Mouse (Mus musculus): Measurements from ENCODE around the gene Nfib. TPM values are rescaled to one million over a fixed set of nuclear protein-coding genes. Genes with fewer than 3 reads are reported as not detected.
A peak's percentile ranks its signal among the peaks of the same experiment; 100 is the strongest.

Gene Nfib
- polyA plus RNA-seq, 1 experiment from 2014 or later: 39.8 TPM

DNA sequence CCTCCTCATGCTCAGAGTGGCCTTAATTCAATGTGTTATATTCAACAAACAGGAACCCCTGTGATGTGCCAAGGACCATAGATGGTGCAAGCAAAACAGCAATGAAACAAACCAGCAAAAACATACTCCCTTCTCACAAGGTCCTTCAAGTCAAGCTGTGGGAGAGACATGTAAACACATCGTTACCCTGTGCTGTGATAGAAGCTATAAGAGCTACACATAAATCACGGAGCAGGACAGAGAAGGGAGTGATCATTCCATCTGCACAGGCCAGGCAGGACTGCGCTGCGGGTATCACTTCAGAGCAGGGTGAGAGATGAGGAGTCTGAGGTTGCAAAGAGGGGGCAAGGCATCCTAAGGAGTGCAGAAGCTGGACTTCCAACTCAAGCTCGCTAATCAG is 262.5 kb downstream of the Nfib start:
- no peak overlapping the region for H3K9ac ChIP-seq (replicated peaks)
- no peaks in the 10 kb centered on the region for H3K27me3 ChIP-seq
- H3K27ac ChIP-seq (replicated peaks): no peak overlapping the region
- no peak overlapping the region for H3K4me2 ChIP-seq (replicated peaks)
- H3K4me1 ChIP-seq: peaks cover 9% of the 10 kb centered on the region
- WGBS: 90% methylated on average over 5 of the region's 5 CpGs
- ATAC-seq (ENCODE audit: low FRiP score, low read depth): no peak
- H3K9me3 ChIP-seq: no peaks in the 10 kb centered on the region
- no peak overlapping the region for H3K4me3 ChIP-seq
- H3K36me3 ChIP-seq: no peaks in the 10 kb centered on the region

DNA sequence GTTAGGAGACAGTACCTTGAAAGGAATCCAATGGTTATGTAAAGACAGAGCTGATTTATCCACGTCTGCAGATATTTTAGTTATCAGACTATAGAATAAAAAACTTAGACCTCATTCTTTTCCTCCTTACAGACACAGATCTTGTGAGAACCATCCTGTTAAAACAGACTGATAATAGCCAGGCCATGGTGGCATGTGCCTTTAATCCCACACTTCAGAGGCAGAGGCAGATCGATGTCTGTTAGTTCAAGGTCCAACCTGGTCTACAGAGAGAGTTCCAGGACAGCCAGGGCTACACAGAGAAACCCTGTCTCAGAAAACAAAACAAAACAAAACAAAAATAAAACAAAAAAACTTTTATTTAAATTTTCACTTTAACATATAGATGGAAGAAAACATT is 264.9 kb downstream of the Nfib start:
- Histone ChIP-seq H3K9me3 (no peaks in the 10 kb centered on the region), H3K9ac (replicated peaks) (no peak overlapping the region), H3K27me3 (no peaks in the 10 kb centered on the region), H3K4me1 (peaks cover 16% of the 10 kb centered on the region), H3K4me3 (no peak overlapping the region), H3K36me3 (no peaks in the 10 kb centered on the region), H3K4me2 (replicated peaks) (no peak overlapping the region), H3K27ac (replicated peaks) (no peak overlapping the region)
- WGBS: 86% methylated on average over 2 of the region's 2 CpGs
- ATAC-seq (ENCODE audit: low FRiP score, low read depth): no peak

DNA sequence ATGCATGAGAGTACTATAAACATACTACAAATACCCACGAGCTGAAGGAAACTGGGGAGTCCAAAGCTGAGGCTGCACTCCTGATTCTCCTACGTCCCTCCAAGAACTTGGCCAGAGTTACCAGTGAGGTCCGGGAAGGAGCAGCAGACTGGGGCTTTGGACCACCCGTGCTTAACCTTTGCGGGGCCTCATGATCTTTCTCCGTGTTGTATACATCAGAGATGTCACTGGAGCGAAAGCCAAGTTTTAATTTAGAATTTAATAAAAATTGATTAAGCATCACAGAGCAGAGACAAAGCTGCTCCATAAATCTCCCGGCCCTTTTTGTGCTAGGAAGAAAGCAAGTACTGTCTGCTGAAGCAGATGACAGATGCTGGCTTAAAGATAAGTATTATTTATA is 265.7 kb downstream of the Nfib start:
- Histone ChIP-seq H3K36me3 (no peaks in the 10 kb centered on the region), H3K4me3 (no peak overlapping the region), H3K27me3 (no peaks in the 10 kb centered on the region), H3K4me1 (peaks cover 22% of the 10 kb centered on the region), H3K9ac (replicated peaks) (no peak overlapping the region), H3K4me2 (replicated peaks) (no peak overlapping the region), H3K9me3 (no peaks in the 10 kb centered on the region), H3K27ac (replicated peaks) (no peak overlapping the region)
- no peak for ATAC-seq (ENCODE audit: low FRiP score, low read depth)
- 70% methylated on average over 8 of the region's 8 CpGs for WGBS

DNA sequence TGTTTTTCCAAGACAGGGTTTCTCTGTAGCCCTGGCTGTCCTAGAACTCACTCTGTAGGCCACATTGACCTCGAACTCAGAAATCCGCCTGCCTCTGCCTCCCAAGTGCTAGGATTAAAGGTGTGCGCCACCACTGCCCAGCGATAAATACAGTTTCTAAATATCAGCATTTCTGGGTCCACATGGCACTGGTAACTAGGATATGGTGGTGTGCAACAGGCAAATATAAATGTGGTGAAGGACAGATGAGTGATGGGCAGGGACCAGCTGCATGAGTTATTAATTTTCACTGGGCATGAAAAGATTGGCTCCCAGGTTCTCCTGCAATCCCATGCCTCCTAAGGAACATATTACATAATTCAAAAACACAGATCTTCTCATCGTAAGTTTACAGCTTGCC is 266.9 kb downstream of the Nfib start:
- 92% methylated on average over 5 of the region's 5 CpGs for WGBS
- Histone ChIP-seq H3K4me2 (replicated peaks) (no peak overlapping the region), H3K27ac (replicated peaks) (no peak overlapping the region), H3K9ac (replicated peaks) (no peak overlapping the region), H3K9me3 (no peaks in the 10 kb centered on the region), H3K4me1 (peaks cover 26% of the 10 kb centered on the region), H3K4me3 (no peak overlapping the region), H3K36me3 (no peaks in the 10 kb centered on the region), H3K27me3 (no peaks in the 10 kb centered on the region)
- no peak for ATAC-seq (ENCODE audit: low FRiP score, low read depth)

DNA sequence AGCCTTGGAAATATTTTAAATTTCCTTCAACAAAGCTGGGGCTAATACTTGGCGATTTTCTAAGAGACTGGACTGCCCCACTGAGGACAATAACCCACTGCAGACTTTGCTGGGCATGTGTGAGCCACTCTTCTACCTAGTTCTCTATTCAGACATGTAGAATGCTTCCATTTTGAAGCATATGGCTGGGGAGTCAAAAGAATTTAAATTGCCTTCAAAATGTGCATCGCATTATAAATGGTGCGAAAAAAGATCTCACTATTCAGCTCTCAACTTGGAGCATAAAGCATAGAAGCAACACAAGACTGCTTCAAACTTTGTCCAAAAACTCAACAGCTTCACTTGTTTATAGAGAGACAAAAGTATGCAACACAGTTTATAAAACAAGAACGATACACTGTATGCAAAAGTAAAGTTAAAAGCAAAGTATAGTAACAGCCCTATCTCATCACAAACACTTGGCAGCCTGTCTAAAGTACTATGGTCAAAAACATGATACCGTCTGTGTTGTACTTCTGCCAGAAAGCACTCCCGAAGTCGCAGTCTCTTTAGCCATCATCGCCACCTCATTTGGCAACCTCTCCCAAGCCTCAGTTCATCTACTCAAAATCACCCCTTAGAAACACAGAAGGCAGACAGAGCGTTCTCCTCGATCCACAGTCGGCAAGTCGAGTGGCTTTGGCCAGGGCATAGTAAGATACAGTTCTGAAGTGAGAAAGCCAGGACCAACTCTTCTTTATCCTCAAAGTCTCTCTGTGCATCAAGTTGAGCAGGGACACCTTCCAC is 267.8 kb downstream of the Nfib start:
- no peaks in the 10 kb centered on the region for H3K27me3 ChIP-seq
- H3K4me3 ChIP-seq: no peak overlapping the region
- no peak overlapping the region for H3K4me2 ChIP-seq (replicated peaks)
- H3K36me3 ChIP-seq: no peaks in the 10 kb centered on the region
- H3K27ac ChIP-seq (replicated peaks): peak overlapping the region; percentile 32; the same call in 1 of the 2 replicates
- 85% methylated on average over 12 of the region's 12 CpGs for WGBS
- H3K9ac ChIP-seq (replicated peaks): no peak overlapping the region
- H3K4me1 ChIP-seq: peaks cover 27% of the 10 kb centered on the region
- no peaks in the 10 kb centered on the region for H3K9me3 ChIP-seq
- ATAC-seq (ENCODE audit: low FRiP score, low read depth): no peak

DNA sequence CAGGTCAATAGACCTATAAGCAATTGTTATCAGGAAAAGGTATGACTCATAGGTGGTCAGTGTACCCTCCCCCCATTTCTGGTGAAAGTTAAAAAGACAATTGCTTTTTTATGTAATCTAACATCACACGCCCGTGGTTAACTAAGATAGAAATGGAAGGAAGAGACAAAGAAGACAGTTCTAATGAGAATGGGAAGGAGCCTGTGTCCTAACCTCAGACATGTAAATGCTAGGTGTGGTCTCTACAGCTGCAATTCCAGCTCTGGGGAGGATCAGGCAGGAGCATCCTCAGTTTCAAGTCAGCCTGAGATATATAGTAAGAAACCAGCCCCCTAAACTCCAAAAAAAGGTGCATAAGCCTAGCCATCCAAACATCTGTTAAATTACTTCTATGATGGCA is 268.9 kb downstream of the Nfib start:
- ATAC-seq (ENCODE audit: low FRiP score, low read depth): no peak
- H3K9me3 ChIP-seq: no peaks in the 10 kb centered on the region
- WGBS: 88% methylated on average over 2 of the region's 2 CpGs
- peaks cover 27% of the 10 kb centered on the region for H3K4me1 ChIP-seq
- H3K36me3 ChIP-seq: no peaks in the 10 kb centered on the region
- H3K4me3 ChIP-seq: no peak overlapping the region
- no peak overlapping the region for H3K9ac ChIP-seq (replicated peaks)
- no peak overlapping the region for H3K4me2 ChIP-seq (replicated peaks)
- no peak overlapping the region for H3K27ac ChIP-seq (replicated peaks)
- no peaks in the 10 kb centered on the region for H3K27me3 ChIP-seq

DNA sequence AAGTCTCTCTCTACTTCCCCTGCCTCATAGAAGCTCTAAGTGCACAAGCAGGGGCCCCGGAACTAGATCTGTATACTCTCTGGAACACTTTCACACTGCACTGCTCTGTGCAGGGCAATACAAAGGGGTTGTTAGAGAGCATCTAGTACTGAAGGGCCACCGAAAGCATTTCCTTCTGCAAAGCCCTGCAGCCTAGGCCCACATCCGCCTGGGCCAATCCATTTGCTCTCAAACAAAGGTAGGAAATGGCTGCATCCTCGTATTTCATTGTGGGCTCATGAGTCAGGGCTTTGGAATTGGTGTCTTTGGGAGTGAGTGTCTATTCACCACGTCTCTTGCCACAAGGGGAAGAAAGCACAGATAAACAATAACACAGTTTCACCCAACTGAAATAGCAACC is 269.8 kb downstream of the Nfib start:
- H3K27me3 ChIP-seq: no peaks in the 10 kb centered on the region
- H3K4me2 ChIP-seq (replicated peaks): no peak overlapping the region
- no peaks in the 10 kb centered on the region for H3K9me3 ChIP-seq
- no peak overlapping the region for H3K9ac ChIP-seq (replicated peaks)
- ATAC-seq (ENCODE audit: low FRiP score, low read depth): no peak
- WGBS: 43% methylated on average over 5 of the region's 5 CpGs
- H3K4me3 ChIP-seq: no peak overlapping the region
- H3K36me3 ChIP-seq: no peaks in the 10 kb centered on the region
- H3K4me1 ChIP-seq: peaks cover 29% of the 10 kb centered on the region
- H3K27ac ChIP-seq (replicated peaks): no peak overlapping the region

DNA sequence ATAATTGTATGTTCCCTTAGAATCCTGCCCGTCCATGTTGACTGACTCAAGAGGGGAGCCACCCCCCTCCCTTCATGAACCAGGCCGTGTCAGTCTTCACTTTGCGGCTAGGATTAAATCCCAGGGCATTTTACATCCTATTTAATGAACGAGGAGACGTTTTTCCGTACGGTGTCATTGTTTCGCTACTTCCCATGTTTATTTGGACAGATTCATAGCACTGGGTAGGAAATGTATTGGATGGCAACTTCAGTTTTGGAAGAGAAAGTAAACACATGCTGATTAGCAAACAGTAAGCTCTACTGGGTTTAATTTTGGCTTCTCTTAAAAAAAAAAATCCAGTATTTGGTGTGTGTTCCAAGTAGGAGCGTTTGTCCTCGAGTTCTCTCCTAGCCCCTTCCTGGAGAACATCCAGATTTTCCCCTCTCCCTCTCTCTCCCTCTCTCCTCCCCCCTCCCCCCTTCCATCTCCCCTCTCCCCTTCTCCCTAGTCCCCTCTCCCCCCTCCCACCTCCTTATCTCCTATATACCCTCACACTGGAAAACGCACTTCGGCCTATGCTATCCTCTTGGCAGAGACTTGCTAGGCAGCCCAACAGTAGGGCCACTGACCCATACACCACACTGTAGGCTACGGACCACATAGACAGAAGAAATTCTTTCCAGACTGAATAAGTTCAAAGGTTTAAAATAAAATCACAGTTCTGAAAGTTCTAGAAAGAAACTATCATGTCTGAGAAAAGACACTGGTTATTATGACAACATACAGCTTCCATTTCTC is 271.4 kb downstream of the Nfib start:
- Histone ChIP-seq H3K27me3 (no peaks in the 10 kb centered on the region), H3K4me1 (peaks cover 38% of the 10 kb centered on the region), H3K36me3 (no peaks in the 10 kb centered on the region), H3K4me3 (no peak overlapping the region), H3K4me2 (replicated peaks) (no peak overlapping the region), H3K9ac (replicated peaks) (no peak overlapping the region), H3K27ac (replicated peaks) (no peak overlapping the region), H3K9me3 (no peaks in the 10 kb centered on the region)
- 74% methylated on average over 13 of the region's 13 CpGs for WGBS
- no peak for ATAC-seq (ENCODE audit: low FRiP score, low read depth)

DNA sequence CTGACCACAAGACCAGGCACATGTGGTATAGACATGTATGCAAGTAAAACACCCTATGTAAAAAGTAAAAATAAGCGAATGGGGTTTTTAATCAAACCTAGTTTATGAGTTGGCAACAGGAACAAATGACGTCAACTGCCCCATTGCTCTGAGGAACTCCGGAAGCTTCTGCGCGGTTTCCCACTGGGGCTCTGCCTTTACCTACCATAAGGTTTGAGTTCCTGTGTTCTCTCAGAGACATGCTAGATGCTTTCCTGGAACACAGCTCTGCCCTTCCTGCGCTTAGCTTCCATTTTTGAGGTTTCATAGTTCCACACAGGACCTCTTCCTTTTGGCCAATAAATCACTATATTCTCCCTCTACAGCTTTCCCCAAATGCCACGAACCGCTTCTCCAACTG is 273.7 kb downstream of the Nfib start:
- 95% methylated on average over 8 of the region's 8 CpGs for WGBS
- Histone ChIP-seq H3K36me3 (no peaks in the 10 kb centered on the region), H3K4me2 (replicated peaks) (no peak overlapping the region), H3K9me3 (no peaks in the 10 kb centered on the region), H3K27ac (replicated peaks) (no peak overlapping the region), H3K9ac (replicated peaks) (no peak overlapping the region), H3K4me3 (no peak overlapping the region), H3K27me3 (no peaks in the 10 kb centered on the region), H3K4me1 (peaks cover 45% of the 10 kb centered on the region)
- no peak for ATAC-seq (ENCODE audit: low FRiP score, low read depth)

DNA sequence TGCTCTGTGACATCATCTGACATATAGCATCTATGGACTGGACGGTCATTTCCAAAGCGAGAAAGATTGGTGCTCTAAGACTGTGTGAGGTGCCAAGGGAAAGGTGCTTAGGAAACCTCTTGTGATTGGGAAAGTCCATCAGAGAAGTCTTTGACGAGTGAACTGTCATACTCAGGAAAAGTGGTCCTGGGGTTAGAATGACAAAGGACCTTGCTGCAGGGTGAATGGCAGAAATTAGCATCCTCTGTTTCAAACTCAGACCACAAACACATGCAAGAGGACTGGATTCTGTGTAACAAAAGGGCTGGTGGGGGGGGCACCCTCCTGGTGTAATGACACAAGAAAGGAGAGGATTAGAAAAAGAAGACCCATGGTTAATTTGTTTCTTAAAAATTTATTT is 274.7 kb downstream of the Nfib start:
- Histone ChIP-seq H3K9ac (replicated peaks) (no peak overlapping the region), H3K27me3 (no peaks in the 10 kb centered on the region), H3K4me2 (replicated peaks) (no peak overlapping the region), H3K36me3 (no peaks in the 10 kb centered on the region), H3K4me3 (no peak overlapping the region), H3K27ac (replicated peaks) (no peak overlapping the region), H3K4me1 (peaks cover 39% of the 10 kb centered on the region), H3K9me3 (no peaks in the 10 kb centered on the region)
- WGBS: 55% methylated on average over 3 of the region's 3 CpGs
- ATAC-seq (ENCODE audit: low FRiP score, low read depth): no peak

DNA sequence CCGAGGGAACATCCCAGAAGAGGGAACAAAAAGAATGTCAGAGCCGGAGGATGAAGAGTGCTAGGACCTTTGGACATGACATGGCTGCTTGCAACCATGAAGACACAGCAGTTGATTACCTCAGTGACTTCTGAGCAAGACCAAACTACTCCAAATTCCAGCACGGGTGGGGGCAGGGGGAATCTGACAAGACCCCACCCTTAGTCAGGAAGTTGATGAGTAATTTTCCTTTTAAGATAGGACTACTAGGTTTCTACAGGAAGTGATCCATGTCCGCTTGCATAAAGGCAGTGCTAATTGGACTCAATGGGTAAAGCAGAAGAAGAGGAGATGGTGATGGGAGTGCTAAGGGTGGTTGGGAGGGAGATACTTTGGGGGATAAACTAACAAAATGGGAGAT is 279.3 kb downstream of the Nfib start:
- H3K9ac ChIP-seq (replicated peaks): no peak overlapping the region
- H3K36me3 ChIP-seq: no peaks in the 10 kb centered on the region
- no peak overlapping the region for H3K4me3 ChIP-seq
- no peak overlapping the region for H3K27ac ChIP-seq (replicated peaks)
- H3K9me3 ChIP-seq: no peaks in the 10 kb centered on the region
- H3K4me2 ChIP-seq (replicated peaks): no peak overlapping the region
- no peak for ATAC-seq (ENCODE audit: low FRiP score, low read depth)
- no peaks in the 10 kb centered on the region for H3K27me3 ChIP-seq
- WGBS: 89% methylated on average over 4 of the region's 4 CpGs
- H3K4me1 ChIP-seq: peaks cover 26% of the 10 kb centered on the region

DNA sequence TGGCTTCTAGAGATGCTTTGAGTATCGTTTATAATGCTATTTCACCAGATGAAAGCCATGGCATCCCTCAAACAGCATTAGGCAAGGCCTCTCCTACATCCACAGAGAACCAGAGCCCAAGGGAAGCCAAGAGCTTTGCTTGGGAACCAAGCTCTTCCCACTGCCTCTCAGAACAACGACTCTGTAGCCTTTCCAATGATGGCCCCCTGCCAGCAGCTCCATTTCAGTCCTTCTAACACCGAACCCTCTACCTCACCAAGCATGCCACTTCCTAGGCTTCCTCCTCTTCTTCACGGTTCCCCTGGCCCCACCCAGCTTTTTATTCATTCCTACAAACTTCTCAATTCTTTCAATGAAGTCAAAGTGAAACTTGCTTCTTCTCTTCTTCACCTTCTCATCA is 287.3 kb downstream of the Nfib start:
- Histone ChIP-seq H3K4me2 (replicated peaks) (no peak overlapping the region), H3K4me3 (no peak overlapping the region), H3K9ac (replicated peaks) (no peak overlapping the region), H3K4me1 (0 out of 2 replicates have a peak, but pooled peaks cover 3% of the 10 kb centered on the region), H3K27ac (replicated peaks) (no peak overlapping the region), H3K27me3 (no peaks in the 10 kb centered on the region), H3K9me3 (no peaks in the 10 kb centered on the region), H3K36me3 (no peaks in the 10 kb centered on the region)
- no peak for ATAC-seq (ENCODE audit: low FRiP score, low read depth)
- 81% methylated on average over 4 of the region's 4 CpGs for WGBS

Measured in midbrain, embryonic 12.5 days (tissue).